Mouse (Mus musculus) gastrocnemius, postnatal 10 days (tissue): ENCODE results near the gene Antxr2. TPM values are rescaled to one million over a fixed set of nuclear protein-coding genes. Genes with fewer than 3 reads are reported as not detected.

Experiments
- DNase-seq: peaks from one replicate; pipeline ENCODE4 v3.0.0; 2021; ENCODE audit warnings: mixed read lengths
- total RNA-seq, 2 experiments: library from RNA; stranded (reverse); gene quantifications; 2 replicates each; pipeline ENCODE4 v1.2.3; 2021

Antxr2 gene
- total RNA-seq, 2 experiments from 2014 or later: 25.8 to 35.6 TPM

- no peak for DNase-seq
Observed at GRCm38 (mm10) chr5:97907482-97907881, 123.4 kb downstream of the Antxr2 start.

DNA sequence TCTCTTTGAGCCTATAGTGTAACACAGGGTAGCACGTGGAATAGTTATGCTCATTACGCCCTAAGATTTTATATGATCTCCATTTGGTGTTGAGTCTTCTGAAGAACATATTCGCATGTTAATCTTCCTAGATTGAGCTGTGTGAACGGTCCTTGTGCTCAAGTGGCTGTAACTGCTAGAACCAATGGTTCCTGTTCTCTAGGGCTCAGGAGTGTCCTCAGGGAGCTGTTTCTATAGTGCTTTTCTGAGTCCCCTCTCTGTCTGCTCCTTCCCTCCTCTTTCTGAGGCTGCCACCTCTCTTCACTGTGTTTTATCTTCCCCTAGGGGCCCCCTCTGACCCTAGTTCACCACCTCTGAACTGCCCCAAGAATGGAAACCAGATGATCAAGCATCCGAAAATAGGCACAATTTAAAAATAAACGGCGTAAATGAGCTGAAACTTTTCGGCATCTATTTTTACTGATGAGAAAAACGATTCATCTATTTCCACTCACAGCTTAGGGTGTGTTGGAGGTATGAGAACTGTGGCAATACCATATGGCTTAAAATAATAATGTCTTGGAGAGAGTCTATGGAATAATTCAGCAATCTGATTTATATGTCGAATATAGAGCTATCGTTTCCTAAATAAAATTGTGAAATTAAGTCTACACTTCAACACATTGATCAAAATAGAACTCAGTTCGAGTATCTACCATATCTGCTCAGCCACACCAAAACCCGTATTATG lies 124.1 kb downstream of the Antxr2 start:
- no peak for DNase-seq

GRCm38 (mm10) chr5:97905856-97906255 lies 125.0 kb downstream of the Antxr2 start:
- DNase-seq: no peak

- DNase-seq: no peak
Observed at GRCm38 (mm10) chr5:97901096-97901495, 129.7 kb downstream of the Antxr2 start.

DNA sequence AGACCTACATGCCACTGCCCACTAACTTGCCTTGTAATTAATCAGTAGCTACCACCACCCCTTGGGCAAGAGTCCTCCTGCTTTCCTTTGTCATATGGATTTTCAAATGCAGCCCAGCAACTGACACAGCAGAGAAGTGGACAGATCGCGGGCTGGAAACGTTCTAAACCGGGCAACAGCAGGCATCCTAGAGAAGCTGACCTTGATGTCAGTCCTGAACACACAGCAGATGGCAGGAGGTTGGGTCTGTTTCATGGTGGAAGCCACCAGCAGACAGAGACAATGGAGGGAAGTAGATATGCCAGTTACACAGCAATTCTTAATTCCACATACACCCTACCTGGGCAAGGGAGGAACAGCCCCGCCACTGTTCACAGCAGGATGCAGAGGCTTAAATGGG lies 131.5 kb downstream of the Antxr2 start:
- no peak for DNase-seq

DNA sequence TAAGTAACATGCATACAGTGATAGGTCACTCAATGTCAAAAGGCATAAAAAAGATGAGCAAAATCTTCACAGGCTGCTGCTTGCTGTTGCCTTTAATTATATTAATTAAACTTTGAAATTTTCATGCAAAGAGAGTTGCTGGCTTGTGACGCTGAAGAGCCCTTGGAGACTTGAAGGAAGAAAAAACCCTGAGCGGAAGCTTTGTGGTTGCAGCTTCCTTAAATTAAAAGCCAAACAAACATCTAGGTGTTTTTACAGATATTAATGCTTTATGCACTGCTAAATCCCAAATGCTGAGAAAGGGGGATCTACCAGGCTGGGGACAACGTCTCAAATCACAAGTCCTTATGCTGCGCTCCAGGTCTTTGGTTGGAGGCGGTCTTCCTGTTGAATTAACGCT lies 145.4 kb downstream of the Antxr2 start:
- no peak for DNase-seq

DNA sequence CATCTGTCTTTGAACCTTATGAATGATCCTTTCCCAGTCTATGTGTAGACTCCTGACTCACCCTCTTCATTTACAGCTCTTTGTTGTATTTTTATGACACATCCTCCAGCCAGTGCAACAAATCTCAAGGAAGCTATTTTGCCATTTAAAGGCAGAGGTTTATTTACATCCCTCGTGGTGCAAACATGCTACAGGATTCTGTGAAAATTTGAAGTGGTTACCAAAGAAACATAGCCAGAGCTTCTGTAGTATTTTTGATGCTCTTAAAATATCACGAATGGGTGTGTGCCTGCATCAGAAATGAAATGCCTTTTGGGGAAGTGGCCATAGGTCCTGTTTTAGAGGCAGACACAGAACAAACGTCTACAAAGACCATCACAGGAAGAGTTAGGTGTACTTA lies 146.7 kb downstream of the Antxr2 start:
- no peak for DNase-seq

- no peak for DNase-seq
Observed at GRCm38 (mm10) chr5:97881421-97881820, 149.4 kb downstream of the Antxr2 start.

DNA sequence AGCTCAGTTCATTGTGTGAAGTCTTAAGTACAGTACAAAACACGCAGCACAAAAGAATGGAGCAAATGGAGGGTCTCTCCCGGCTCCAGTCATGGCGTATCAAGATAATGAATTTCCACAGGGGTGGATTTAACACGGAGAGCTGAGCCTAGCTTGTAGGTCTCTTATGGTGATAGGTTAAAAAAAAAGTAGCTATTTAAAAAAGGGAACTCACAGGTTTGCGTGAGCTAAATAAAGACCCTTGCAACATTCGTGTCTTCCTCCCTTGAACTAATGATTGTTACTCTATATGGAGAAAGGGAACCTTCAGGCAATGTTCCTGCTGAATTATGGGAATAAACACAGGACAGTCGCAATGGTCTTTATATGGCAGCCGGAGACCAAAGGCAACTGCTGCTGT lies 150.7 kb downstream of the Antxr2 start:
- DNase-seq: no peak

DNA sequence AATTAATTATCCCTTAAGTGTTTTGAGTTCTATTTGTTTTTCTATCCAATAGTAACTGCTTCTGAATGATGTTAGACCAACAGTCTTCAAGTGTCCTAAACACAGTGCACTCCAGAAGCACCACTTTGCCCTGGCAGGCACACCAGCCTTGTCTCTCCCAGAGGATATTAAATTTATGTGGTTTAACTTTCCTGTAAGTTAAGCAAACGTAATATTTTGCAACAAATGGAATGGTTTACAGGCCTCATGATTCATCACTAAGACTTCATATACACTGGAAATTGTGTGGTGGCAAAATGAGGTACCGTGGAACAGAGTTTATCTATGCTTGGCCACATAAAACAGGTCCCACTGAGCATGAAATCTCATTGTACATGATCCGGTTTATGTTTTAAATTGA lies 152.0 kb downstream of the Antxr2 start:
- no peak for DNase-seq

DNA sequence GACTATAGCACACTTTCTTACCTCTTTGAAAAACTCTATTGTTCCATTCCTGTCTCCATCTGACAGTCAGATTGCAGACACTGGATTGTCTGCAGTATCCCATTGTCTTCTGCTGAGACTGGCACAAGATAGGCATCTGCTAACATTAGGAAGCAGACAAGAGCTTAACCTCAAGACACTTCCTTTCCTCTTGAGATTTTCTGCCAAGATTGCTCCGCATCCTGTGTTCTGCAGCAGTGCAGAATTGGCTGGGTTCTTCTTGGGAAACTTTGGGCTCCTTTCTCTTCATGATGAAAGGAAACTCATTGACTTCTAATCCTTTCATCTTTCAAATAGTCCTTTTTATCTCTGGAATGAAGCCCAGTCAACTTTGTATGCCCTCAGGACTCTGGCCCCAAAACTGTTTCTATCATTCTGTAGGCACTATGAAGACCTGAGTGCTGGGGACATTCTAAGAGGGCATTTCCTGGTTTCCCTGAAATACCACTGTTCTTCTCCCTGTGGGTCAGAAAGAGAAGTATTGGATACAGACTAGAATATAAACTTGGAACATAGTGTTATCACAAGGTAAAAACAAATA lies 152.5 kb downstream of the Antxr2 start:
- no peak for DNase-seq

DNA sequence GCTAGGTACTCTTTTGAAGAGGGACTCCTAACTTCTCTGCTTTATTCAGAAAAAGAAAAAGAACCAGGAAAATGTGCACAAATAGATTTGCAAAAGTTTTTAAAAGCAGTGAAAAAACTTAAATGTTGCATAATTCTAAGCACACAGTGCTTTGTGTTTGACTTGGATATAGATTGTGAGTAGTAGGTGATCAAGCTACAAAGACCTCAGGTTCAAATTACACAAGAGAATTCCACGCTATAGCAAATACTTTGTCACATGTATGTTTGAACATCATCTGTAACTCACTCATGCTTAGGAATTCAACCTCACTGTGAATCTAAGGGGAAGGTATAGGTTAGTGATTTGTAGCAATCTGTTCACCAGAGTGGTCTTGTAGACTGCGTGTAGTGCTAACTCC lies 153.9 kb downstream of the Antxr2 start:
- DNase-seq: no peak

DNA sequence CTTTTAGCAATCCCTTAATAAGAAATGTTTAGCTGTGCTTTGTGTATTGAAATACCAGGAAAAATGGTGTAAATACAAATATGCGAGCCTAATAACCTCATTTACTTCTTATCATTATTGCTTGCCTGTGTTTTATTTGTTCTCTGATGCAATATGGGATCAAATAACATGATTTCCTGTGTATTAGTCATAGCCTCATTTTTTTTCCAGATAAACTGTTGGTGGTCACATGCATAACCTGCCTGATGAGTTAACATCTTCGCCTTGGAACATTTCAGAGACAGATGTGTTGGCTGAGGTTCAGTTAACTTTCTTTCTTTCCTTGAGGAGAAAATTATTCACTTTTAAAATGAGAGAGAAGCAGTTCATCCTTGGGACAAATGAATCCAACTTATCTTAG lies 162.9 kb downstream of the Antxr2 start:
- no peak for DNase-seq

- no peak for DNase-seq
Observed at GRCm38 (mm10) chr5:97866975-97867374, 163.9 kb downstream of the Antxr2 start.

DNA sequence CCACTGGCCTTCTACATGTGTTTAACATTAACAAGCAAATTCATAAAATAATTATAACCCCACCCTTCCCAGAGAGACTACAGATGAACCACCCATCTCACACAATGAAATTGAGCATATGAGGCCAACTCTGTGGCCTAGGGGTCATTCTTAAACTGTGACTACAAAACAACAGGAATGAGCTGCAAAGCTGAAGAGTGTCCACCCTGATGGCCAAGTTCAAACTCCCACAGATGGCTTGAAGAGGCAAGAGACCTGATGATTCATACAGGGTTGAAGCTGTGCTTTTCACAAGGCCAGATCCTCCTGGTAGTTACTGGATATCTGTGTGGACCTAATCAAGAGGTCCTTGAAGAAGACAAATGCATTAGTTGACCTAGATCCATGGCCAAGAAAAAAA lies 173.7 kb downstream of the Antxr2 start:
- no peak for DNase-seq

DNA sequence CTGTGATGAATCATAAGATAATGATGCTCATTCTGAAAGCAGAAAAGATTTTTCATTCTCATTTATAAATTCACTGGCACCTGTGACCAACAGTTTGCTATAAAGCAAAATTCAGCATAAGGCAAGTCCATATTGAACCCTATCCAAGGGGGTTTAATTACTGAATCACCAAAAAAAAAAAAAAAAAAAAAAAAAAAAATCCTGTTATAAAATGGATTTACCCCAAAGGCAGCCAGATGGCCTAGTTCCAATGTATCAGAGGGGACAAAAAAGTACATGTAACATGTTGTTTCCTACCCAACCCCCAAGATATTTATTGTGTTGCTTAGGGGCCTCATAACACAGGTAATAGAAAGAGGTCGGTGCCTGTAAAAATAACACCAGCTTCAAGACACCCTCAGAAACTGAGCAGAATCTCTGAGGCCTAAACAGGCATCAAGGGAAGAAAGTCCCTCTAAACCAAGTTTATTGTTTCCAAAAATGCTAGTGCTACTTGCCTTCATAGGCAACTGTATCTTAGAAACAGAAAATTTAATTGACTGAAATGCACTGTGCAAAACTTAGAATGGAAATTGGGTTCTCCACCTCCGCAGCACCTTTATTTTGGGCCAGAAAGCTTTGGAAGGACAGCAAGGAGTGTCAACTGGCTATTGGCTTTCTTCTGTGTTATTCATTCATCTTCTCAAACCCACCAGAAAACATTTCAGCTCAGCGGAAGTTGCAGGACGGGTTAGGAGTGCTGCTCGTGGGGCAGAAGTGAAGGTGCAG lies 178.7 kb downstream of the Antxr2 start:
- no peak for DNase-seq

GRCm38 (mm10) chr5:97847204-97847895 lies 183.5 kb downstream of the Antxr2 start:
- DNase-seq: no peak

DNA sequence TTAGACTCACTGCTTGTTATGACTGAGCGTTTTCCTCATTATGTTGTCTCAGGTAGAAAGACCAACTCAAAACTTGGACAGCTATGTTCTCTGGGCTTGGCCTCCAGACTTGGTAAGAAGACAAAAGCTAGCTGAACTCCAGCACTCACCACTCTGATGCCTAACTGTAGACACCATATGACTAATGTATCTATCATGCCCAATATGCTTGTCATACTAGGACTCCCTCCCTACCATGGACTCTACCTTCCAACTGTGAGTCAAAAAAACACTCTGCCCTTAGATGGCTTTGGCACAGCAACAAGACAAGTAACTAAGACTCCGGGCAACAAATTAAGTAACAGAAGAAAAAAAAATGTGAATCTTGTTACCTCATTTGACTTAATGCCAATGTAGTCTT lies 184.3 kb downstream of the Antxr2 start:
- DNase-seq: no peak

DNA sequence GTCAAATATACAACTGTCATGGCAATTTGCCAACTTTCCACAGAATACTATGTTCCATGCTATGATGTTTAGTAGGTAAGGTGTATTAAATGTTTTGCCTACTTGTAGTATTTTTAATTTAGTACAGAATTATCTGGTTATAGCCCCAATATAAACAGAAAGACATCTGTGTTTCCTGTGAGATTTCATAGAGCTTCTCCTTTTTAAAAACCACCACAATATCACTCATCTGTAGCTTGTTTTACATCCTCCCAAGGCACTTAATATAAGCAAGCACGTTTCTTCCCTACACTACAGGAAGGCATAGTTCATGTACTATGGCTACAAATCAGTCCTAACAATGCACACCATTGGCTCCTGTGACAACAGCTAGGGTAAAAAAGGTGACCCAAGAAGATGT lies 188.8 kb downstream of the Antxr2 start:
- no peak for DNase-seq

GRCm38 (mm10) chr5:97839924-97840279 lies 190.9 kb downstream of the Antxr2 start:
- no peak for DNase-seq

DNA sequence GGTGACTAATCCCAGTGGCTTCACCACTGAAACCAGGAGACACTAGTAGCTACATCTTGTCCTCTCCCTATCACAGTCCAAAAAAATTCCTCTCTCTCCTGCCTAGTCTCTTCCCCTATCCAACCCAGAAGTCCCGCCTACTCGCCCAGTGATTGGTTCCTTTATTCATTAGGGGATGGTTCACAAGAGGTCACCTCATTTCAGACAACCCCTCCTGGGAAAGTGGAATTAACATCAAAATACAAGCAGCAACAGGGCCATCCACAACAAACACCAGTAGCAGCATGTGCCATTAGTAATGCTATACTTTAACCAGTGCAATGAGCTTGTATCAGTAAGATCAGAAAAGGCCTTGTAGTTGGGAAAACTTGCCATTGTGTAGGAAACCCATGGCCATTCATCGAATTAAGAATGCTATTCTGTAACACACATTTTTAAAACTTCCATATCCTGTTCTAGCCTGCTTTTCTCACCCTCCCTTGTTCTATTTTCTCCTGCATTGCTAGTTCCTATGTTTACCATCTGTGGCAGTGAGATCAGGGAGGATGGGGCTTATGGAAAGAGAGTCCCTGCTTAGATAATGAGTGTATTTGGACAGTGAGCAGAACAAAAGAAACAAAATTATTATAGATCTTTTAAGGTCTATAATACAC lies 191.4 kb downstream of the Antxr2 start:
- no peak for DNase-seq

GRCm38 (mm10) chr5:97837333-97837732 lies 193.5 kb downstream of the Antxr2 start:
- DNase-seq: no peak

DNA sequence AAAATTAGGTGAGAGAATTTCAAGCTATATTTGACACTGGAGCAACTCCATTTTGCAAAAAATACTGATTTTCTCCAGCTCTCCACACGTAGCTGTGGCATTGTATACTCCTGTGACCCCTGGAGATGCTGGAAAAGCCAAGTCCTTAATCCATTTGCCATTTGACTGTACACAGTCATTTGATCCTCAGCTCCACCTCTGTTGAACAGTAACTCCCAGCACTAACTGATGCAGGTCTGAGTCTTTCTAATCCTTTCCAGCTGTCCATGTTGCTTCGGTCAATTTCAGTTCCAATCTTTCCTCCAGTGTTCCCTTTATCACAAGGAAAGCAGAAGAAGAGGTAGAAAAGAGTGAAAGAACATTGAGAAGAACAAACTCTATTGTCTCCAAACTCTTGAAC lies 195.4 kb downstream of the Antxr2 start:
- no peak for DNase-seq
